Mouse (Mus musculus): ENCODE results near the gene Efnb3.

The Efnb3 gene

DNA sequence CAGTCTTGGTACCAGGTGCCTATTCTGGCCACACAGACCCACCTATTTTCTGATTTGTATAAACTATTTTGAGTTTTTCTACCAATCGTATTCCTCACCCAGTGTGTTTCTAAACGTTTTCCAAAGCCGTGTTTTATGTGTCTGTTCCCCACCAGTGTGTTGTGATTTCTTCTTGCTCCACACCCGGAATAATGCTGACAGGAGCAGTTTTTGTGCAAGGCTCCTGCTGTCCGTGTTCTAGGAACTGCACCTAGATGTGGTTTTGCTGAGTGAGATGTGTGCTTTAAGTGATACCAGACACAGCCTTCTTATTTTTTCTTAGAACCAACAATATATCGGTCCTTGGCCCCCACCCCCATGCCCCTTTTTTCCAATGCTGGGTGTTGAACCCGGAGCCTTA is 24.0 kb upstream of the Efnb3 start:
- in situ Hi-C loops (cut with MboI, MseI), result loop anchor here (5.0 kb wide), 1 partner anchor 88 kb away; the partner anchor contains the start of gene Eif4a1

DNA sequence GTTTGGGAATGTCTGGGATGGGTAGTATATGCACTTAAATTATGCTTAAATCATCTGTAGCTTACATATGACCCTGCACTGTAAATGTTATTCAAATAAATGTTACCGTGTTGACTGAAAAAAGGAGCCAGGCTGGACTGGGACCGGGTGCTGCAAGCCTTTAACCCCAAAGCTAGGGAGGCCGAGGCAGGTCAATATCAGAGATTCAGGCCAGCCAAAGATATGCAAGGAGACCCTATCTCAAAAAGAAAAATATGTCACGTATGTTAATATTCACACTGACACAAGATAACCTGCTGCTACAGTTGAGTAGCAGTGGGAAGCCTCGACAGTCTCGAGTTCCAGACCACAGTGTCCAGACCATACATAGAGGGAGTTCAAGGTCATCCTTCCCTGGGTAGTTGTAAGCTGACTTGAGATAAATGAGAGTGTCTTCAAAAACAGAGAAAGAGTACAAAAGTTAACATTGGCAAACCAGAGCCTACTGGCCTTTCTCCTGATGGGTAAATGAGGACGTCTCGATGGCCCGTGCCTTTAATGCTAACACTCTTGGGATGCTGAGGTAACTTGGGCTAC is 22.3 kb upstream of the Efnb3 start:
- in situ Hi-C loops (cut with MboI, MseI), result loop anchor here (5.0 kb wide), 1 partner anchor 90 kb away; the partner anchor contains the start of gene Eif4a1

DNA sequence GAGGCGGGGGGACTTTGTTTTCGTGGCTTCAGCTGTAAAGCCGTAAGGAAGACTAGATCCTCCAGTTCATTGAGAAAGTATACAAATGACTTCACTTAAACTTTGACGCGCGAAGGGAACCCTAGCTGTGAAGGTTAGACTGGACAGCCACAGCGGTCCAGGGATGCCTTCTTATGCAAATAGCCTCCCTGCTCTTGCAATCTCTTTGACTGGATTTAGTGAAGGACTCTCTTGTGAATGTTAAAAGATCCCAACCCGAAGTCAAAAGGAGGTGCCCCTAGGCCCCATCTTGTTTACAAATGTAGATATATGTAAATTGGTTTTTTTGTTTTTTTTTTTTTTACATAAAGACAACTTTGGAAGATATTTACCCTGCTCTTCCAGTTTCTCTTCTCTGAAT is 21.8 kb upstream of the Efnb3 start:
- in situ Hi-C loops (cut with MboI, MseI), result loop anchor here (5.0 kb wide), 1 partner anchor 90 kb away; the partner anchor contains the start of gene Eif4a1

DNA sequence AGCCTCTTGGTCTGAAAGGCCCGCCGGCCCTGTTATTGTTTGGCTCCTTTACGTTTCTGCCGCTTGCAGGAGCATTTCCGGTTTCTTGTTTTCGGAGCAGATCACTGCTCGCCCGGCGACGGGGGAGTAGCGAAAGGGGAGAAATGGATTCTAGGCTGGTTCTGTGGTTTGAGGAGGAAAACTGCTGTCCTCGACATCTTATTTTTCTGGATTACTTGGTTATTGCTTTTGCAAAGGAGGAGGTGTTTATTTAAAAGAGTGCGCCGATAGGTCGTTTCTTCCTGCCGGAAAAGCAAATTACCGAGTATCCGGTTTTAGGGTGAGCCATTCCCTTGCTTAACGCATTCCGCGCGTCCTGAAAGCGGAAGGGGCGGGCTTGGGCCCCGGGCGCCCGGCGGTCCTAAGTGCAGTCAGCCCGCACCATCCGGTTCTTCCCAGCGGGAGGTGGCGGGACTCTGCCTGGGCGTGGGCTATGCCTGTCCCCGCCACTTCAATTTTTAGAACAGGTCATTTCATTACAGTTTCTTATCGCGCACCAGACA is 21.2 kb upstream of the Efnb3 start:
- in situ Hi-C loops (cut with MboI, MseI), result loop anchor here (5.0 kb wide), 1 partner anchor 91 kb away; the partner anchor contains the start of gene Eif4a1

DNA sequence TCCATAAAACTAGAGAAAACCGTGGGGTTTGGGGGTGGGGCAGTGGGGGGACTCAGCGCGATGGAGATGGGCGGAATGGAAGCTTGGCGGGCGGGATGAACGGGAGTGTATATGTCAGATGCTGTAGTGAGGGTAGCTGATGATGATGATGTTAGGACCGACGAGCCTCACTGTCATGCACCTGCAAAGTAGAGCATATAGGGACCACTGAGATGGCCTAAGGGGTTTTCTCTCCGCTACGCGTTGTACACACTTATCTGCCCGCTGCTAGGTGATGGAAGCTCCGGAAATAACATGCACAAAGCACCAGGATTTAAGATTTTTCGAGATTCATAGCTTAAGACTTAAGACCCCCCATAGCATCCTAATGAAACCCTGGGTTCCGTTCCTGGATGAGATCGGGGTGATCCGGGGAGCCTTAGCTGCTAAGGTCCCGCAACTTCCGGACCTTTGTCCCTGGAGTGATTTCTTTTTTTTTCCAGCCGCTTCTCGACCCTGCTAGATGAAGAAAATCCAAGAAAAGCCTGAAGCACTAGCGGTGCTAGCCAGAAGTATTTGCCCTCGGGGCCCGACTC is 20.7 kb upstream of the Efnb3 start:
- in situ Hi-C loops (cut with MboI, MseI), result loop anchor here (5.0 kb wide), 1 partner anchor 92 kb away; the partner anchor contains the start of gene Eif4a1

DNA sequence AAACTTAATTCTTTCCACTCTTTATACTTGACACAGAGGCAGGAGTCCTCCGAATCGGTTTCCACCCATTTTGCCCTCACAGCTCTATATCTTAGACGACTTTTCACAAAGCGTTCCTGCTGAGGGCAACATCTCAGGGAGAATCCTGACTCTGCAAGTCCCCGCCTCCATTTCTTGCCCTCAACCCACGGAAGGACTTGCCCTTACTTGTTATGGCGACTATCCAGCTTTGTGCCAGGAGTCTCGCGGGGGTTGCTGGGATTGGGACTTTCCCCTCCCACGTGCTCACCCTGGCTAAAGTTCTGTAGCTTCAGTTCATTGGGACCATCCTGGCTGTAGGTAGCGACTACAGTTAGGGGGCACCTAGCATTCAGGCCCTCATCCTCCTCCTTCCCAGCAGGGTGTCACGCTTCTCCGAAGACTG is 20.1 kb upstream of the Efnb3 start, which contains the start of the genes Wrap53 and Trp53:
Gene Wrap53, minus strand, starts transcription at position 165 of the 424 bp plus-strand sequence.
Gene Trp53, plus strand, starts transcription at position 269 of the 424 bp plus-strand sequence.
- in situ Hi-C loops (cut with MboI, MseI), result loop anchor here (5.0 kb wide), 1 partner anchor 92 kb away; the partner anchor contains the start of gene Eif4a1

DNA sequence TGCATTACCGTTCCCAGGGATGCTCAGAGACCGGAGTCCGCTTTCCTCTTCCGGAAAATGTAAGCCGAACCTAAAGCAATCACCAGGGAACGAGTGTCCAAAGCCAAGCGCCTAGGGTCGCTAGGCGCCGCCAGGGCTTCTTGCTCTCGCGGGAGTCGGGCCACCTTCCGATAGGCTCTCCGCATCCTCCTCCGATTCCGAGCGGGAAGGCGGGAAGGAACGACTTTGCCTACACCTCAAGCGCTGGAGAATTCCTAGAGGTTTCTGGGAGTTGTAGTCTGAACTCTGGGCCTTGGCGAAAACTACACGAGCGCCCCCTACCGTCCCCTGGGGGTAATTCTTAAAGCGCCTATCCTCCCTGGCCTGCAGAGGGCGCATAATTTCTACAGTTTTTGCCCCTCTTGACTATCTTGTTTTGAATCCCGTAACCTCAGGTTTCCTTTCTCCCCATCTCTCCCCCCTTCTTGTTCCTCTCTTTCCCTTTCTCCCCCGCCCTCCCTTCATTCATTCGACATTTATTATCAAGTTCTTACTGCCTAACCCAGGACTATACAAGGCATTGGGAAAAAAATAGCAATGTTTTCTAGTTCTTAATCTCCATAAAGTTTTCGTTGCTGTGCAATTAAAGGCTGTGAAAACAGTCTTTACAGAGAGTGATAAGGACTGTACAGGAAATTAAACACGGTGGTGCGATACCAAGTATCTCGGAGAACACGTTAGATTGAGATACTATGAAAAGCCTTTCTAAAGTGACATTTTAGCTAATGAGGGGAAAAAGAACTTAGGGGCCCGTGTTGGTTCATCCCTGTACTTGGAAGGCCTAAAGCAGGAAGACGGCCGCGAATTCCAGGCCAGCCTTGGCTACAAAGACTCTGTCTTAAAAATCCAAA is 19.4 kb upstream of the Efnb3 start:
- in situ Hi-C loops (cut with MboI, MseI), result loop anchor here (5.0 kb wide), 1 partner anchor 93 kb away; the partner anchor contains the start of gene Eif4a1

DNA sequence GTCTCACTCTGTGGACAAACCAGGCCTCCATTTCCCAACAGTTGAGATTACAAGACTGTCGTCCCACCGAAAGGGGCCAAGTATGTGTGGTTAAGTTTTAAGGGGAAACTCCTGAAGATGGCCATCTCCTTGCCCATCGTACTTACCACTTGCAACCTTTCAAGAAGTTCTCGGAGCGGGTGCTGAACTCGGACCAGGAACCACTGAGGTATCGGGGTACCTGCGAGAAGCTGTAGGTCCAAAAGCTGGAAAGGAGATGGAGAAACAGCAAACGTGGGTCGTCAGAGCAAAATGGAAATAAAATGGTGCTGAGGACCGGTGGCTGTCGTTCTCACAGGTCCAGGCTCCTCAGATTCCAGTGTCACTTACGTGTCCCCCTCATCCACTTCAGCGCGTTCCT is 18.3 kb upstream of the Efnb3 start:
- in situ Hi-C loops (cut with MboI, MseI), result no loop called here

DNA sequence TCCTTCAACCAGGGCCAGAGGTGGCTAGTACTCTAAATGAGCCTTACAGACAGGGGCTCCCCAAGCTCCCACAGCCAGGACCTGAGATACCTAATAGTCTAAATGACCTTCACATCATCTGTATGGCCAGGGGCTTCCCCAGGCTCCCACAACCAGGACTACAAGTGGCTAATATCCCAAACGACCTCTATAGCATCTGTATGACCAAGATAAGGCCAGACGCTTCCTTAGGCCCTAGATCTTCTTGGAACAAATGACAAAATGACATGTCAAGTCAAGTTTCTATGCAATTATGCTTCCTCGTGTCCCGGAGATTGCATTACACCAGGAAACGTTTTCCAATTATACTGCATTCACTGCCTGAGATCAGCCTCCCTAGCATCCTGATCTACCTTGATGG is 16.3 kb upstream of the Efnb3 start:
- in situ Hi-C loops (cut with MboI, MseI), result no loop called here

DNA sequence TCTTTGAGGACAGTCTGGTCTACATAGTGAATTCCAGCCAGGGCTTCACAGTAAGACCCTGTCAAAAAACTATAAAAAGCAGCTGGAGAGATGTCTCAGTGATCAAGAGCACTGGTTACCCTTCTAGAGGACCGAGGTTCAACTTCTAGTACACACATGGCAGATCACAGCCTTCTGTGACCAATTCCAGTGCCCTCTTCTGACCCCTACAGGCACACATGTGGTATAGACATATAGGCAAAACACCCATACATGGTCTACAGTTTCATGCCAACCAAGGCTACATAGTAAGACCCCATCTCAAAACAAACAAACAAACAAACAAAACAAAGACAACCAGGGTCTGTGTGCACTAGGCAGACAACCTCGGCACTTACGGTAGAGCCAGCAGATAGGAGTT is 15.2 kb upstream of the Efnb3 start:
- in situ Hi-C loops (cut with MboI, MseI), result no loop called here

DNA sequence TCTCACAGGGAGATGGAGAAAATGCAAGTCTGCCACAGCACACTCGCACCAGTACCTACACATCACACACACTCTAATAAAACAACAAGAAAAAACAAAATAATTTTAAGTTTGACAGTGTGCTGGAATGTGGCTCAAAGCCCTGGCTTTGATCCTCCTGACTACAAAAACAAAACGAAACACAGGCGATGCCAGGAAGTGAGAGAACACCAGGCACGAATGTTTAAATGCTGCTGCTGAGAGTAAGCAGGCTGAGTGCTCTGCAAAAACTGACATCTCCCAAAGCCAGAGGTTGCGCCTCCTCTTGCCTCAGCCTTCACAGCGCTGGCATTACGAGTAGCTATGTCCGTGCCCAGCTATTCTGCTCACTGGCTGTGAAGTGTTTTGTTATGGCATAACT is 5.1 kb upstream of the Efnb3 start:
- in situ Hi-C loops (cut with MboI, MseI), result no loop called here

DNA sequence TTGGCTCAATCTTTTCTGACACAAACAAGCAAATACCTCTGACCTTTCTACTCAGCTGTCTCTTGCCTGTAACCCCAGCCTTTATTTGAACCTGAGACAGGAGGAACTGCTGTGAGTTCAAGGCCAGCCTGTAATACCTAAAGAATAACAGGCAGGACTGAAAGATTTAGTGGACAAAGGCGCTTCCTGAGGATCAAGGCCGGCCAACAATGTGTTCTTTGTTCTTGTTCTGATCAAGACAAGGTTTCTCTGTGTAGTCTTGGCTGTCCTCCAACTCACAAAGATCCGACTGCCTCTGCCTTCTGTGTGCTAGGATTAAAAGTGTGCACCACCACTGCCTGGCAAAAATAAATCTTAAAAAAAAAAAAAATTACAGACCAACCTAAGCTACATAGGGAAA is 4.4 kb upstream of the Efnb3 start:
- in situ Hi-C loops (cut with MboI, MseI), result no loop called here

DNA sequence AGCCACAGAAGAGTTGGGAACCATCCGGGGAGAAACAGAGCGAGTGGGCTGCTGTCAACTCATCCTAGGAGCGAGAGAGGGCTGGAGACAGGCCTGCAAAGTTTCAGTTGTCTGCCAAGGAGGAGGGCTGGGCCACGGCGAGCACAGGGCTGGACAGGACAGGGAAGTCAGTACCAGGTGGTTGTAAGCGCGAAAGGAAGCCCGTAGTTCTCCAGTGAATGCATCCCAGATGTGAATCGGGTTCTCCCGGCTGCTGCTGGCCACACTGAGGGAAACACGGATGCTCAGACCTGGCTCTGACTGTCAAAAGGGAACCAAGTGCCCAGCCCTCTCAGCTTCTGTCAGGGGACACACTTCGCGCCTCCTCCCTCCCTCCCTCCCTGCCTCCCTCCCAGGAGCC is 3.4 kb upstream of the Efnb3 start:
- in situ Hi-C loops (cut with MboI, MseI), result no loop called here

DNA sequence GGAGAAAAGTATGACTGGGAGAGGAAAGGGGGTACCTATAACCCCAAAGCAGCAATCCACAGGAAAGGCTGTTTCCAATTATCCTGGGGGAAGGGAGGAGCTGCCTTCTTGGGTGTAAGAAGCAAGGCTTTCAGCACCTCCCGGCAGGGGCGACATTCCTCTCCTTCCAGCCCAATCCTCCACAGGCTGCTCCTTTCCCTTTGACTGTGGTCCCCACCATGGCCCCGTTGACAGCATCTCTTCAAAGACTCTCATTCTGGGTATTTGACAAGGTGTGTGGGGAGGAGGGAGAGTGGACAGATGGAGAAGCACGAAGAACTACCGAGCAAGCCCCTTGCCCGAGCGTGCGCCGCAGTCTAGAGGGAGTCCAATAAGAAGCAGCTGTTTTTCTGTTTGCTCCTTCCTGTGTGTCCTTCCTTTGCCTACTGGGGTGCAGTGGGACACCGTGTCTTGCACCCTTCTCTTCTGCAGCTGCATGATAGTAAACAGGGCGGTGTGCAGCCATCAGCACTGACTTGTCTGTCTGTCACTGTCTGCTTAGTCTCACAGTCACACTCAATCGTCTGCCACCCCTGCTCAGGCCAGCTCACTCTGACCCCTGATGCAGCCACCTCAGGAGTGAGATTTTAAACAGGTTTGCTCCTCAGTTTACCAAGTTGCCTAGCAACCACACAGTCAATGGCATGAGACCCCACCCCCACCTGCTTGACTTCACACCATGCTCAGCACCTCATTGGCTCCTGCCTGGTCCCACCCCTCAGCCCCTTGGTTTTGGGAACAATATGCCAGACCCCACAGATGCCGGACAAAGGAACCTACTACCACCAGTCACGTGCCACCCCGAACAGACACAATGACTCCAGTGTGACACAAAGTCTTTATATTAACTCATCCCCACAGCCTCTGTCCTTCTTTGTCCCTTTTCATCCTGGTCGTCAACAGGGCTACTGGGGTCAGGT is 1.2 kb upstream of the Efnb3 start:
- in situ Hi-C loops (cut with MboI, MseI), result no loop called here

DNA sequence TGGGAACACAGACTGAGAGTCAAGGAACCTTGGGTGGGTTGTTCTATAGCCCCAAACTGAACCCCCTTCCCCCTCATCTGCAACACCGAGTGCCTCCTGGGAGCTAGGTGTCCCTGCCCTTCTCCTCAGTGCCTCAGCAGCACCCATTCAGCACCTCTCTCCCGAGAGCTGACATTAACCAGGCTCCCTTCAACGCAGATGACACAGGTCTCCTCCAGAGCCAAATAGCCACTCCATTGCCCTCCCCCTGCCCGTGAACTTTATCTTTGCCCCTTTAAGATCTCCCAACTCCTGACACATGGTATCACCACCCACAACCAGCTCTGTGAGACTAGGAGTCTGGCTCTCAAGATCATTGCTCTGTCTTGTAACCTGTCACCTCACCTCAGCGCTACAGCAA is 822 bp downstream of the Efnb3 start:
- in situ Hi-C loops (cut with MboI, MseI), result no loop called here

DNA sequence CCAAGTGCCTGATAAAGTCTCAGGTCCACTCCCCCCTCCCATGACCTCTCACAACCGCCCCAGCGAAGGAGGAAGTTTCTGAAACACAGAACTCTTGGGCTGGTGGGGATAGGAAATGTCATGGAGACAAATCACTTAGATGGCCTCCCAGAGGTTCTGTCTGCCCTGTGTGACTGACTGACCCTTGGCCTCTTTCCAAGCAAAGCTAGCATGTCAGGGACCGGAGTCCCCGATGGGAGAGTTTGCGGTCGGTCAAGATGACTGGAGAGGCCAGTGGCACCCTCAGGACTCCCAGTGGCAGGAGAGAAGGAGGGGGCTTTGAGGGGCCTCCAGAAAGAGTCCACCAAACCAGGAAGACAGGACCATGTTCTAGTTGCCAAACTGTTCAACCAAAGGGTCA is 1.2 kb downstream of the Efnb3 start:
- in situ Hi-C loops (cut with MboI, MseI), result no loop called here

DNA sequence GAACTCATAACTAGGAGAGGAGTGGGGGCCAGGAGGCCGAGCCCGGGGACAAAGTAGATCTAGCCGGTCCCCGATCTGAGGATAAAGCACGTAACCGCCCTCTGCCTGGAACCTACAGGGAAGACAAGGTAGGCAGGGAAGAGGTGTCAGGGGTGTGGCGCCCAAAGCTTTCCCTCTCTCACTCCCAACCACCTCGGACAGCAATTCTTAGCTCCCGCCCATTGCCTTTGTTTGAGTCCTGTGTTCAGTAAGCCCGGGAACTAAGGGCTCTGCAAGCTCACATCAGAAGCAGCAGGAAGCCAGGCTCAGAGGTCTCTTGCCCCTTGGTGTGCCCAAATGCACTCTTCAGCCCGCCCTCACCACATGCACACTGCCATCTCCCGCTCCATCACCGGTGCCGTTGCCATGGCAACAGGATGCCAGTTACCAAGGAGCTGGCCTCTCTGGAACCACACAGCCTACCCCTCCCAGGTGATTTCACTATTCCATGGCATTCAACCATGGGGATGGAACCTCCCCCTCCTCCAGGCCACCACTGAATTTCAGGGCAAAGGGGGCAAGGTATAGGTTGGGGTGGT is 2.5 kb downstream of the Efnb3 start:
- in situ Hi-C loops (cut with MboI, MseI), result no loop called here

DNA sequence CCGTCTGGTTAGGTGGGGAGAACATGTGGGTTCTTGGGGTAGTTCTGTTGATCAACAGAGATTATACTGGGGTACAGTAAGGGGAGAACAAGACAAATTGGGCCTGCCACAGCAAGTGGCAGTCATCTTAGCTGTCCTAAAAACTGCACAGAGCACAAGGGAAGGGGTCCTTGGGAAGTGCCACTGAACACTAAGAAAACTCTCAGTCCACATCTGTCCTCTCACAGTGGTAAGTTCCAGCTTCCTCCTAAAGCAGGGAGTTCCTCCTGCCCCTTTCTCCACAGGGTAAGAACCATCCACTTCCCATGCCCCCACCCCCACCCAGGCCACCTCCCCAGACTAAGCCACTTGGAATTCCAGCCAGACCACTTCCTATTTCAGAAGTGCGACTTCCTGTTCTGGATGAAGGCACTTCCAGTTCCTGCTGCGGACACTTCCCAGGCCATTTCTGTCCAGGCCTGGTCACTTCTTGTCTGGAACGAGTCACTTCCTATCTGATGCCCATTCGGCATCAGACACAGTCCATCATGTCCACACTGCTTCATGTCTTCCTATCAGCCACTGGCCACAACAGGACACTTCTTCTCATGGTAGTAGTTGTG is 5.4 kb downstream of the Efnb3 start:
- in situ Hi-C loops (cut with MboI, MseI), result no loop called here

DNA sequence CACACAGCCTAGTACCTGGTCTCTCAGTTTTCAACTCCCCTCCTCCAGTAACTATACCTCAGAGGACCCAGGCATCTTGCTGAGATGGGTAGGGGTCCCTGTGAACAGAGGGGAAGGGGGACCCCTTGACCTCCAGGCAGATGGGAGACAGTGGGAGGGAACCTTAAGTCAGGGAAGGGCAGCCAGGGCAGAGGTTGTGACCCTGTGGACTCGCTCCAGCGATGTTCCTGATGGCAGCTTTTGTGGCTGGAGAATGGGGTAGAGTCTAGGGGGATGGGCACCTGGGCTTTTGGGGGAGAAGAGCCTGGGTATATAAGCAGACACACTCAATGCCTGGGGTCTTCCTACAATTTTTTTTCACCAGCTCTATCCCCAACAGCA is 6.7 kb downstream of the Efnb3 start:
- in situ Hi-C loops (cut with MboI, MseI), result no loop called here

Measured in T-helper 1 cell (primary cell).